Mouse (Mus musculus) forebrain, embryonic 15.5 days (tissue): Measurements from ENCODE around the gene Acss1. TPM values are rescaled to one million over a fixed set of nuclear protein-coding genes. Genes with fewer than 3 reads are reported as not detected.

Experiments used
- ATAC-seq: fragments of 200-750 bp; cut with Nextera tagmentation; replicated peaks from 2 replicates; pipeline ENCODE4 v1.8.0; 2017; ENCODE audit warnings: mild to moderate bottlenecking, moderate TSS enrichment, moderate library complexity
- H3K27ac ChIP-seq: fragments of 300-500 bp; sonication (generic); replicated peaks from 2 replicates; pipeline ENCODE4 v1.5.1; 2015; ENCODE audit warnings: mild to moderate bottlenecking, inconsistent platforms
- H3K27me3 ChIP-seq: fragments of 300-500 bp; sonication (generic); 2 replicates; pipeline ENCODE4 v1.6.1; 2015; ENCODE audit warnings: inconsistent platforms
- H3K36me3 ChIP-seq: fragments of 300-500 bp; sonication (generic); 2 replicates; pipeline ENCODE4 v1.6.1; 2015; ENCODE audit warnings: mild to moderate bottlenecking, inconsistent platforms
- H3K4me1 ChIP-seq: fragments of 300-500 bp; sonication (generic); 2 replicates; pipeline ENCODE4 v1.6.1; 2015; ENCODE audit warnings: inconsistent platforms
- H3K4me2 ChIP-seq: fragments of 300-500 bp; sonication (generic); replicated peaks from 2 replicates; pipeline ENCODE4 v1.6.1; 2015; ENCODE audit warnings: mild to moderate bottlenecking, inconsistent platforms
- H3K4me3 ChIP-seq: fragments of 300-500 bp; sonication (generic); 2 replicates; pipeline ENCODE4 v1.5.1; 2015; ENCODE audit warnings: mild to moderate bottlenecking, inconsistent platforms
- H3K9ac ChIP-seq: fragments of 300-500 bp; sonication (generic); replicated peaks from 2 replicates; pipeline ENCODE4 v1.6.1; 2015; ENCODE audit warnings: mild to moderate bottlenecking, inconsistent platforms
- H3K9me3 ChIP-seq: fragments of 300-500 bp; sonication (generic); 2 replicates; pipeline ENCODE4 v1.6.1; 2016; ENCODE audit warnings: inconsistent platforms
- WGBS: fragments of 180-500 bp; shearing (Covaris S2); methylation state at CpG from one replicate; pipeline ENCODE4 v1.1.7; 2015; ENCODE audit warnings: mixed read lengths; 5-methylcytosine and 5-hydroxymethylcytosine counted together
- polyA plus RNA-seq: library from polyadenylated mRNA; unstranded; fragments of >200 nt; fragmentation: Nextera tagmentation; extraction: Ambion mirVana; gene quantifications from 2 replicates; pipeline ENCODE4 v1.2.1, GENCODE M21; 2015

Acss1 gene
- polyA plus RNA-seq, 1 experiment from 2014 or later, result 26.3 TPM

- ATAC-seq, result no peak
- H3K4me1 ChIP-seq, result peaks cover 69% of the 10 kb centered on the region
- H3K4me2 ChIP-seq, result no peak overlapping the region
- H3K27ac ChIP-seq, result peak overlapping the region; percentile 78; the same call in 1 of the 2 replicates
- no peak overlapping the region for H3K4me3 ChIP-seq
- 68% methylated on average over 5 of the region's 5 CpGs for WGBS
- H3K36me3 ChIP-seq, result no peaks in the 10 kb centered on the region
- H3K9ac ChIP-seq, result no peak overlapping the region
- no peaks in the 10 kb centered on the region for H3K27me3 ChIP-seq
- no peaks in the 10 kb centered on the region for H3K9me3 ChIP-seq
These were observed 4.0 kb downstream of the Acss1 start for GRCm38 (mm10) chr2:150664152-150664920.

- Histone ChIP-seq H3K4me2 (peak overlapping the region; percentile 5; the same call in 1 of the 2 replicates), H3K27me3 (no peaks in the 10 kb centered on the region), H3K36me3 (peaks cover 2% of the 10 kb centered on the region), H3K9me3 (no peaks in the 10 kb centered on the region), H3K9ac (no peak overlapping the region), H3K4me1 (peaks cover 64% of the 10 kb centered on the region), H3K4me3 (no peak overlapping the region), H3K27ac (peak overlapping the region; percentile 78)
- 20% methylated on average over 9 of the region's 9 CpGs for WGBS
- ATAC-seq, result 0 out of 2 replicates have a peak, but pooled peaks have one; percentile 20
These were observed 5.0 kb downstream of the Acss1 start for GRCm38 (mm10) chr2:150663255-150663654.

- peaks cover 4% of the 10 kb centered on the region for H3K36me3 ChIP-seq
These were observed 6.3 kb downstream of the Acss1 start for GRCm38 (mm10) chr2:150662007-150662406.

GRCm38 (mm10) chr2:150660668-150661451 lies 7.4 kb downstream of the Acss1 start:
- Histone ChIP-seq H3K9ac (no peak overlapping the region), H3K9me3 (no peaks in the 10 kb centered on the region), H3K27ac (peak overlapping the region; percentile 58; the same call in 1 of the 2 replicates), H3K4me3 (no peak overlapping the region), H3K4me2 (no peak overlapping the region), H3K4me1 (peaks cover 60% of the 10 kb centered on the region), H3K36me3 (peaks cover 4% of the 10 kb centered on the region), H3K27me3 (no peaks in the 10 kb centered on the region)
- ATAC-seq, result peak; percentile 49
- WGBS, result 63% methylated on average over 5 of the region's 5 CpGs

More at GRCm38 (mm10) chr2:150662007-150662406, 6.3 kb downstream of the Acss1 start:
- no peak overlapping the region for H3K4me2 ChIP-seq
- H3K4me1 ChIP-seq, result peaks cover 66% of the 10 kb centered on the region
- H3K9me3 ChIP-seq, result no peaks in the 10 kb centered on the region
- no peak for ATAC-seq
- no peak overlapping the region for H3K27ac ChIP-seq
- WGBS, result 64% methylated on average over 2 of the region's 2 CpGs
- no peak overlapping the region for H3K4me3 ChIP-seq
- H3K9ac ChIP-seq, result no peak overlapping the region
- H3K27me3 ChIP-seq, result no peaks in the 10 kb centered on the region

GRCm38 (mm10) chr2:150660049-150660448 lies 8.3 kb downstream of the Acss1 start:
- no peak overlapping the region for H3K4me3 ChIP-seq
- H3K9ac ChIP-seq, result no peak overlapping the region
- 71% methylated on average over 4 of the region's 4 CpGs for WGBS
- no peaks in the 10 kb centered on the region for H3K27me3 ChIP-seq
- H3K4me2 ChIP-seq, result no peak overlapping the region
- peaks cover 4% of the 10 kb centered on the region for H3K36me3 ChIP-seq
- no peak for ATAC-seq
- no peaks in the 10 kb centered on the region for H3K9me3 ChIP-seq
- no peak overlapping the region for H3K27ac ChIP-seq
- peaks cover 52% of the 10 kb centered on the region for H3K4me1 ChIP-seq

GRCm38 (mm10) chr2:150656975-150657768 lies 11.1 kb downstream of the Acss1 start:
- ATAC-seq, result peak; percentile 71
- Histone ChIP-seq H3K9me3 (no peaks in the 10 kb centered on the region), H3K27me3 (no peaks in the 10 kb centered on the region), H3K4me3 (no peak overlapping the region), H3K4me2 (no peak overlapping the region), H3K4me1 (peaks cover 24% of the 10 kb centered on the region), H3K9ac (no peak overlapping the region), H3K27ac (peak overlapping the region; percentile 56), H3K36me3 (peaks cover 4% of the 10 kb centered on the region)
- 15% methylated on average over 8 of the region's 8 CpGs for WGBS

- Histone ChIP-seq H3K4me1 (peaks cover 13% of the 10 kb centered on the region), H3K36me3 (peaks cover 4% of the 10 kb centered on the region), H3K27me3 (no peaks in the 10 kb centered on the region), H3K9me3 (no peaks in the 10 kb centered on the region), H3K4me3 (no peak overlapping the region), H3K4me2 (no peak overlapping the region), H3K27ac (peak overlapping the region; percentile 56; the same call in 1 of the 2 replicates), H3K9ac (no peak overlapping the region)
- no peak for ATAC-seq
- 92% methylated on average over 3 of the region's 3 CpGs for WGBS
These were observed 12.2 kb downstream of the Acss1 start for GRCm38 (mm10) chr2:150656112-150656511.

- Histone ChIP-seq H3K4me1 (peaks cover 12% of the 10 kb centered on the region), H3K36me3 (peaks cover 4% of the 10 kb centered on the region), H3K27me3 (no peaks in the 10 kb centered on the region), H3K27ac (no peak overlapping the region), H3K9me3 (no peaks in the 10 kb centered on the region), H3K4me2 (no peak overlapping the region), H3K9ac (no peak overlapping the region), H3K4me3 (no peak overlapping the region)
- WGBS, result 89% methylated on average over 6 of the region's 6 CpGs
- ATAC-seq, result no peak
These were observed 13.0 kb downstream of the Acss1 start for GRCm38 (mm10) chr2:150655290-150655689.

- Histone ChIP-seq H3K36me3 (peaks cover 4% of the 10 kb centered on the region), H3K27me3 (no peaks in the 10 kb centered on the region), H3K4me3 (no peak overlapping the region), H3K4me2 (no peak overlapping the region), H3K27ac (no peak overlapping the region), H3K9ac (no peak overlapping the region), H3K9me3 (no peaks in the 10 kb centered on the region), H3K4me1 (peaks cover 15% of the 10 kb centered on the region)
- ATAC-seq, result no peak
- WGBS, result 85% methylated on average over 2 of the region's 2 CpGs
These were observed 13.5 kb downstream of the Acss1 start for GRCm38 (mm10) chr2:150654814-150655213.

- 71% methylated on average over 9 of the region's 9 CpGs for WGBS
- no peak overlapping the region for H3K9ac ChIP-seq
- no peak for ATAC-seq
- no peak overlapping the region for H3K4me3 ChIP-seq
- peaks cover 39% of the 10 kb centered on the region for H3K4me1 ChIP-seq
- no peak overlapping the region for H3K27ac ChIP-seq
- no peaks in the 10 kb centered on the region for H3K9me3 ChIP-seq
- no peak overlapping the region for H3K4me2 ChIP-seq
- no peaks in the 10 kb centered on the region for H3K36me3 ChIP-seq
- H3K27me3 ChIP-seq, result no peaks in the 10 kb centered on the region
These were observed 16.9 kb downstream of the Acss1 start for GRCm38 (mm10) chr2:150651366-150651765.

- Histone ChIP-seq H3K36me3 (no peaks in the 10 kb centered on the region), H3K4me1 (peaks cover 39% of the 10 kb centered on the region), H3K4me2 (no peak overlapping the region), H3K4me3 (no peak overlapping the region), H3K27ac (no peak overlapping the region), H3K27me3 (no peaks in the 10 kb centered on the region), H3K9me3 (no peaks in the 10 kb centered on the region), H3K9ac (no peak overlapping the region)
- no peak for ATAC-seq
- WGBS, result 22% methylated on average over 7 of the region's 7 CpGs
These were observed 17.7 kb downstream of the Acss1 start for GRCm38 (mm10) chr2:150650511-150651074.
